20 mouse cellular contexts compared by ENCODE assay signal in the genomic region with DNA sequence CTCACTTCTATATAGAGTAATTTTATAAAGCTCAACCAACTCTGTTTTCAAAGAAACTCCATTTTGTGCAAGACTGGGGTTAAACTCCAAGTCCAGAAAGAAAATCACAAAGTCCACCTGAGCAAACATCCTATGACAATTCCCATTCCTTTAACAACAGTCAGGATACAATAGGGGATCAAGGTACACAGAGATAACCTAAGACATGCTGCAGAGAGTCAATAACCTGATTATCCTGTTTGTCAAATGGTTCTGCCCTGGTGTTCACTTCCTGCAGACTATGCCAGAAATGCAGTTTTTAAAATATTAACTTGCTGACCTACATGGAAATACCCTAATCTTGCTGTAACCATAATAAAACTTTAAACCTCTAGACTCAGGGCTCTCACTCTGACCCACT. TPM values are rescaled to one million over a fixed set of nuclear protein-coding genes. Genes with fewer than 3 reads are reported as not detected.
"Had no signal": no experiment of that assay in that cellular context is flagged by ENCODE, and none has a peak within 500 bp of the region (broad histone marks: within the 10 kb centered on the region; RNA-seq: fewer than 3 reads in every experiment).

No protein-coding gene starts in this region.

- ATAC-seq: hindbrain, embryonic 16.5 days; liver, postnatal 0 days; lung, postnatal 0 days; midbrain, embryonic 16.5 days had no signal

- H3K9me3 ChIP-seq: limb, embryonic 10.5 days; limb, embryonic 13.5 days; midbrain, embryonic 12.5 days; neural tube, embryonic 13.5 days had no signal

- H3K4me2 ChIP-seq: limb, embryonic 13.5 days; liver, embryonic 11.5 days; lung, embryonic 14.5 days; midbrain, embryonic 12.5 days; neural tube, embryonic 13.5 days had no signal

- H3K27me3 ChIP-seq: limb, embryonic 13.5 days; midbrain, embryonic 12.5 days; neural tube, embryonic 13.5 days had no signal

- H3K4me1 ChIP-seq: limb, embryonic 10.5 days; limb, embryonic 13.5 days; midbrain, embryonic 12.5 days; neural tube, embryonic 13.5 days had no signal

- DNase-seq: kidney, adult 18-20 months; kidney, adult 9 months; kidney, postnatal 36 days; liver, postnatal 0 days; lung, embryonic 14.5 days; retina, postnatal 1 day; right cerebral cortex, postnatal 25 days; thymus, adult 2 months; thymus, postnatal 25 days had no signal

- H3K27ac ChIP-seq: limb, embryonic 10.5 days; limb, embryonic 13.5 days; liver, embryonic 14.5 days; macrophage; midbrain, embryonic 12.5 days; neural tube, embryonic 13.5 days had no signal

- H3K9ac ChIP-seq: limb, embryonic 13.5 days; liver, embryonic 14.5 days; liver, postnatal 0 days; lung, embryonic 14.5 days; midbrain, embryonic 12.5 days; neural tube, embryonic 13.5 days had no signal

- H3K4me3 ChIP-seq: limb, embryonic 10.5 days; limb, embryonic 13.5 days; midbrain, embryonic 12.5 days; myocyte; neural tube, embryonic 13.5 days had no signal

- H3K36me3 ChIP-seq: limb, embryonic 10.5 days; limb, embryonic 13.5 days; midbrain, embryonic 12.5 days; neural tube, embryonic 13.5 days had no signal

RNA-seq across cellular contexts. Expression of gene Casp12, which starts 12.8 kb away (rescaled TPM):
- polyA plus RNA-seq: limb, embryonic 10.5 days; midbrain, embryonic 12.5 days had no signal
